Mouse (Mus musculus): ENCODE data around the gene Ankrd39. TPM values are rescaled to one million over a fixed set of nuclear protein-coding genes. Genes with fewer than 3 reads are reported as not detected.

Ankrd39 gene
- polyA plus RNA-seq, 1 experiment = 6.4 TPM

GRCm38 (mm10) chr1:36582211-36582610 lies 35.0 kb upstream of the Ankrd39 start:
- no peak overlapping the region for H3K9ac ChIP-seq (ENCODE audit: low read depth, poor library complexity, severe bottlenecking)
- H3K36me3 ChIP-seq (ENCODE audit: control insufficient read depth, insufficient read depth, low read length, poor library complexity, severe bottlenecking) = no peaks in the 10 kb centered on the region
- H3K27me3 ChIP-seq (ENCODE audit: control insufficient read depth, insufficient read depth, low read length, poor library complexity, severe bottlenecking) = no peaks in the 10 kb centered on the region
- H3K4me3 ChIP-seq (ENCODE audit: low read depth, low read length) = no peak overlapping the region
- H3K4me1 ChIP-seq (ENCODE audit: control insufficient read depth, insufficient read depth, low read length) = peaks cover 10% of the 10 kb centered on the region
- H3K9me3 ChIP-seq (replicated peaks; ENCODE audit: control insufficient read depth, insufficient read depth, low read length, poor library complexity, severe bottlenecking) = no peaks in the 10 kb centered on the region
- no peak overlapping the region for H3K27ac ChIP-seq (ENCODE audit: insufficient read depth, low read length)
- no peak for TF ChIP-seq POLR2A (IDR thresholded peaks at IDR 0.05; ENCODE audit: insufficient read depth, low read length)
- no peak for TF ChIP-seq CTCF (IDR thresholded peaks at IDR 0.05; ENCODE audit: low read depth, low read length)
- no peak for TF ChIP-seq EP300 (IDR thresholded peaks at IDR 0.05; ENCODE audit: insufficient read depth, low read depth, low read length)

GRCm38 (mm10) chr1:36581260-36581659 lies 34.0 kb upstream of the Ankrd39 start:
- TF ChIP-seq CTCF (IDR thresholded peaks at IDR 0.05; ENCODE audit: low read depth, low read length) = no peak
- Histone ChIP-seq H3K9me3 (replicated peaks; ENCODE audit: control insufficient read depth, insufficient read depth, low read length, poor library complexity, severe bottlenecking) (no peaks in the 10 kb centered on the region), H3K9ac (ENCODE audit: low read depth, poor library complexity, severe bottlenecking) (no peak overlapping the region), H3K36me3 (ENCODE audit: control insufficient read depth, insufficient read depth, low read length, poor library complexity, severe bottlenecking) (no peaks in the 10 kb centered on the region), H3K27ac (ENCODE audit: insufficient read depth, low read length) (peak overlapping the region; percentile 66; the same call in 1 of the 2 replicates), H3K4me3 (ENCODE audit: low read depth, low read length) (no peak overlapping the region), H3K4me1 (ENCODE audit: control insufficient read depth, insufficient read depth, low read length) (peaks cover 15% of the 10 kb centered on the region), H3K27me3 (ENCODE audit: control insufficient read depth, insufficient read depth, low read length, poor library complexity, severe bottlenecking) (no peaks in the 10 kb centered on the region)

- H3K36me3 ChIP-seq (ENCODE audit: control insufficient read depth, insufficient read depth, low read length, poor library complexity, severe bottlenecking) = no peaks in the 10 kb centered on the region
- TF ChIP-seq CTCF (IDR thresholded peaks at IDR 0.05; ENCODE audit: low read depth, low read length) = no peak
- peak; percentile 58; the same call in 1 of the 2 replicates for TF ChIP-seq EP300 (IDR thresholded peaks at IDR 0.05; ENCODE audit: insufficient read depth, low read depth, low read length)
- no peak for TF ChIP-seq POLR2A (IDR thresholded peaks at IDR 0.05; ENCODE audit: insufficient read depth, low read length)
- no peaks in the 10 kb centered on the region for H3K27me3 ChIP-seq (ENCODE audit: control insufficient read depth, insufficient read depth, low read length, poor library complexity, severe bottlenecking)
- peak overlapping the region; percentile 66 for H3K27ac ChIP-seq (ENCODE audit: insufficient read depth, low read length)
- H3K9me3 ChIP-seq (replicated peaks; ENCODE audit: control insufficient read depth, insufficient read depth, low read length, poor library complexity, severe bottlenecking) = no peaks in the 10 kb centered on the region
- no peak overlapping the region for H3K9ac ChIP-seq (ENCODE audit: low read depth, poor library complexity, severe bottlenecking)
- H3K4me3 ChIP-seq (ENCODE audit: low read depth, low read length) = 0 out of 2 replicates have a peak overlapping the region, but pooled peaks have one; percentile 9
- H3K4me1 ChIP-seq (ENCODE audit: control insufficient read depth, insufficient read depth, low read length) = peaks cover 15% of the 10 kb centered on the region
Measured at GRCm38 (mm10) chr1:36580384-36581207, 33.4 kb upstream of the Ankrd39 start.

- H3K27me3 ChIP-seq (ENCODE audit: control insufficient read depth, insufficient read depth, low read length, poor library complexity, severe bottlenecking) = no peaks in the 10 kb centered on the region
- no peaks in the 10 kb centered on the region for H3K36me3 ChIP-seq (ENCODE audit: control insufficient read depth, insufficient read depth, low read length, poor library complexity, severe bottlenecking)
- TF ChIP-seq EP300 (IDR thresholded peaks at IDR 0.05; ENCODE audit: insufficient read depth, low read depth, low read length) (no peak), POLR2A (IDR thresholded peaks at IDR 0.05; ENCODE audit: insufficient read depth, low read length) (no peak)
- peak overlapping the region; percentile 66 for H3K27ac ChIP-seq (ENCODE audit: insufficient read depth, low read length)
- H3K9me3 ChIP-seq (replicated peaks; ENCODE audit: control insufficient read depth, insufficient read depth, low read length, poor library complexity, severe bottlenecking) = no peaks in the 10 kb centered on the region
- peaks cover 15% of the 10 kb centered on the region for H3K4me1 ChIP-seq (ENCODE audit: control insufficient read depth, insufficient read depth, low read length)
- H3K9ac ChIP-seq (ENCODE audit: low read depth, poor library complexity, severe bottlenecking) = no peak overlapping the region
- peak overlapping the region; percentile 9; the same call in 1 of the 2 replicates for H3K4me3 ChIP-seq (ENCODE audit: low read depth, low read length)
Measured at GRCm38 (mm10) chr1:36579974-36580383, 32.7 kb upstream of the Ankrd39 start.

GRCm38 (mm10) chr1:36576991-36577675 lies 29.9 kb upstream of the Ankrd39 start:
- TF ChIP-seq POLR2A (IDR thresholded peaks at IDR 0.05; ENCODE audit: insufficient read depth, low read length) (no peak), CTCF (IDR thresholded peaks at IDR 0.05; ENCODE audit: low read depth, low read length) (no peak), EP300 (IDR thresholded peaks at IDR 0.05; ENCODE audit: insufficient read depth, low read depth, low read length) (no peak)
- H3K27ac ChIP-seq (ENCODE audit: insufficient read depth, low read length) = no peak overlapping the region

GRCm38 (mm10) chr1:36575347-36575746 lies 28.1 kb upstream of the Ankrd39 start:
- H3K9me3 ChIP-seq (replicated peaks; ENCODE audit: control insufficient read depth, insufficient read depth, low read length, poor library complexity, severe bottlenecking) = no peaks in the 10 kb centered on the region
- no peak overlapping the region for H3K9ac ChIP-seq (ENCODE audit: low read depth, poor library complexity, severe bottlenecking)
- no peak overlapping the region for H3K27ac ChIP-seq (ENCODE audit: insufficient read depth, low read length)
- no peak overlapping the region for H3K4me3 ChIP-seq (ENCODE audit: low read depth, low read length)
- H3K4me1 ChIP-seq (ENCODE audit: control insufficient read depth, insufficient read depth, low read length) = peaks cover 13% of the 10 kb centered on the region
- no peak for TF ChIP-seq EP300 (IDR thresholded peaks at IDR 0.05; ENCODE audit: insufficient read depth, low read depth, low read length)
- TF ChIP-seq POLR2A (IDR thresholded peaks at IDR 0.05; ENCODE audit: insufficient read depth, low read length) = no peak
- no peak for TF ChIP-seq CTCF (IDR thresholded peaks at IDR 0.05; ENCODE audit: low read depth, low read length)
- H3K36me3 ChIP-seq (ENCODE audit: control insufficient read depth, insufficient read depth, low read length, poor library complexity, severe bottlenecking) = no peaks in the 10 kb centered on the region
- H3K27me3 ChIP-seq (ENCODE audit: control insufficient read depth, insufficient read depth, low read length, poor library complexity, severe bottlenecking) = no peaks in the 10 kb centered on the region

More at GRCm38 (mm10) chr1:36576991-36577675, 29.9 kb upstream of the Ankrd39 start:
- Histone ChIP-seq H3K9ac (ENCODE audit: low read depth, poor library complexity, severe bottlenecking) (no peak overlapping the region), H3K4me1 (ENCODE audit: control insufficient read depth, insufficient read depth, low read length) (peaks cover 15% of the 10 kb centered on the region), H3K9me3 (replicated peaks; ENCODE audit: control insufficient read depth, insufficient read depth, low read length, poor library complexity, severe bottlenecking) (no peaks in the 10 kb centered on the region), H3K4me3 (ENCODE audit: low read depth, low read length) (no peak overlapping the region), H3K36me3 (ENCODE audit: control insufficient read depth, insufficient read depth, low read length, poor library complexity, severe bottlenecking) (no peaks in the 10 kb centered on the region), H3K27me3 (ENCODE audit: control insufficient read depth, insufficient read depth, low read length, poor library complexity, severe bottlenecking) (no peaks in the 10 kb centered on the region)

All from ES-Bruce4 (cell line).